Mouse (Mus musculus): ENCODE results near the gene Jdp2. TPM values are rescaled to one million over a fixed set of nuclear protein-coding genes. Genes with fewer than 3 reads are reported as not detected.
A peak's percentile ranks its signal among the peaks of the same experiment; 100 is the strongest.

Gene Jdp2
- polyA plus RNA-seq (2011; ENCODE audit: insufficient read depth, insufficient read length, low replicate concordance, missing spikeins) = 10.0 and 21.2 TPM in 2 replicates

DNA sequence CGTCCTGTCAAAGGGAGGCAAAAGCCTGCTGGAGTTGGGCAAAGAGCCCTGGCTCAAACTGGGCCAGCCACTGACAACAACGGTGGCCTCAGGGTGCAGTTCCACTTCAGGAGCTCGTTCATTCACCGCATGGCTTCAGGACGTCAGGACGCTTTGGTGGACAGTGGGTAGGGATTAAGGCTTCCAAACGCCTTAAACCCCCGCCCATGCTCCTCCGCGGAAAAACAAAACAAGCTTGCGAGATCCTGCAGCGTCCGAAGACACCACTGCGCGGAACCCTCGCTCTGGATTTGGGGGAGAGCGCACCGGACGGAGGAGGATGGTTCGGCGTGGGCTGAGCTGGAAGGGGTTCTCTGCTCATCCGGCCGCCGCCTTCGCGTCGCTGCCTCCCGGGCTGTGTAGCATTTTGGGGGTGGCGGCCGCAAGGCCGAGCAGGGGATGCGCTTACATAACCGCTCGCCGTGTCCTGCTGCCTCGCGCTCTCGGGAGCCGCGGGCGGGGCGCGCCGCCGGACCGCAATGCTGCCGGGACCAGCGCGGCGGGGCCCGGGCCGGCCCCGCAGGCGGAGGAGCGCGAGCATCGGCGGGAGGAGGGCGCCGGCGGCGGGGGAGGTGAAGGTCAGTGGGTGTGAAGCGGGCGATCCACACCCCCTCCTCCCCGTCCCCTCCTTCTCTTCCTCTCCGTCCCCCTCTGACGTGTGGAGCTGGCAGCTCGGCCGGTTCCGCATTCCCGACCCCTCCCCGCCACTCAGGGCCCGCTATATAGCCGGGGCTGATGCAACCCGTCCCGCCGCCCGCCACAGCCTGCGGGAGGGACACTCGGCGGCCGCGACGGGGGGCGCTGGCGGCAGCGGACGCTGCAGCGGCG is at the start of gene Jdp2:
Gene Jdp2, plus strand, starts transcription at position 417 of the 867 bp plus-strand sequence.
- 2% methylated on average over 82 of the region's 90 CpGs for WGBS
- H3K27ac ChIP-seq (ENCODE audit: control insufficient read depth, insufficient read depth, low read depth, low read length, poor library complexity) = peak within 1 kb of the TSS; percentile 98
- H3K4me1 ChIP-seq (ENCODE audit: control insufficient read depth, insufficient read depth, low read length) = peaks cover 3% of the 10 kb centered on the region; the same call in 1 of the 2 replicates
- H3K4me3 ChIP-seq (replicated peaks; ENCODE audit: control insufficient read depth, low read depth, low read length) = peak within 1 kb of the TSS; percentile 77
- TF ChIP-seq POLR2A (IDR thresholded peaks at IDR 0.05; ENCODE audit: borderline replicate concordance, control insufficient read depth, low read depth, low read length) (peak; percentile 62; the same call in 1 of the 2 replicates), CTCF (IDR thresholded peaks at IDR 0.05; ENCODE audit: control insufficient read depth, insufficient read depth, low read length) (no peak)

DNA sequence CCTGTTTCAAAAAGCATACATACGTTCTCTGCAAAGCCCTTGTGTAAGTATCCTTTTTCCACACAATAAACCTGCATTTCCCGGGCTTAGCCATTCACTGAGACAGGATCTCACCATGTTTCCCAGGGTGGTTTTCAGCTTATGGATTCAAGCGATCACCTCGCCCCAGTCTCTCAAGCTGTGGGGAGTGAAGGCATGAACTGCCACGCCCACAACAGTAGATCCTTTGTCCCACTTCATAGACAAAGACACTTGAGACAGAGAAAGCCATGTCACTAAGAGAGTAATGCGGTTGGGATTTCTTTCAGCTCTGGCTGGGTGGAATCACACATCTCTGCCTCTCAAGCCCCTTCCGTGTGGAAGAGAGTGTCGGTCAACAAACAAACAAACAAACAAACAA is 49.2 kb upstream of the Jdp2 start:
- no peak overlapping the region for H3K27ac ChIP-seq (ENCODE audit: control insufficient read depth, insufficient read depth, low read depth, low read length, poor library complexity)

DNA sequence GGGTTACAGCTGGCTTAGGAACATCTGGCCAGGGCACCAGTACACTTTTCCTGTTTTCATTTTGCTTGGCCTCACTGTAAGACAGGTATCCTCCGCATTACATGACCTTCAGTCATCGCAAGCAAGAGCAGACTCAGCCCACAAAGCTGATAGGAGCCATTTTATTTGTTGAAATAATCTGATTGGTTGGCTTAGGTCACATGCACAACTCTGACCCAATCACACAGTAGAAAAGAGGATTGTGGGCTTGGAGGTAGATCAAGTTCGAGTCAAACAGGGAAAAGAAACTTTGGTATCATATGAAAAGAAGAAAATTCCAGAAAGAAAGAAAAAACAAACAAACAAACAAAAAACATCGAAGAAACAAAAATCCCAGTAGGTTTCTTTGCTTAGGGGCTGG is 48.4 kb upstream of the Jdp2 start:
- no peak overlapping the region for H3K27ac ChIP-seq (ENCODE audit: control insufficient read depth, insufficient read depth, low read depth, low read length, poor library complexity)
- TF ChIP-seq POLR2A (IDR thresholded peaks at IDR 0.05; ENCODE audit: borderline replicate concordance, control insufficient read depth, low read depth, low read length) (no peak), CTCF (IDR thresholded peaks at IDR 0.05; ENCODE audit: control insufficient read depth, insufficient read depth, low read length) (no peak)
- H3K4me1 ChIP-seq (ENCODE audit: control insufficient read depth, insufficient read depth, low read length) = peaks cover 2% of the 10 kb centered on the region; the same call in 1 of the 2 replicates
- 91% methylated on average over 4 of the region's 4 CpGs for WGBS
- no peak overlapping the region for H3K4me3 ChIP-seq (replicated peaks; ENCODE audit: control insufficient read depth, low read depth, low read length)

More for the DNA sequence above, 49.2 kb upstream of the Jdp2 start:
- 88% methylated on average over 8 of the region's 8 CpGs for WGBS
- TF ChIP-seq POLR2A (IDR thresholded peaks at IDR 0.05; ENCODE audit: borderline replicate concordance, control insufficient read depth, low read depth, low read length) (no peak), CTCF (IDR thresholded peaks at IDR 0.05; ENCODE audit: control insufficient read depth, insufficient read depth, low read length) (no peak)
- Histone ChIP-seq H3K4me1 (ENCODE audit: control insufficient read depth, insufficient read depth, low read length) (peaks cover 2% of the 10 kb centered on the region; the same call in 1 of the 2 replicates), H3K4me3 (replicated peaks; ENCODE audit: control insufficient read depth, low read depth, low read length) (no peak overlapping the region)

DNA sequence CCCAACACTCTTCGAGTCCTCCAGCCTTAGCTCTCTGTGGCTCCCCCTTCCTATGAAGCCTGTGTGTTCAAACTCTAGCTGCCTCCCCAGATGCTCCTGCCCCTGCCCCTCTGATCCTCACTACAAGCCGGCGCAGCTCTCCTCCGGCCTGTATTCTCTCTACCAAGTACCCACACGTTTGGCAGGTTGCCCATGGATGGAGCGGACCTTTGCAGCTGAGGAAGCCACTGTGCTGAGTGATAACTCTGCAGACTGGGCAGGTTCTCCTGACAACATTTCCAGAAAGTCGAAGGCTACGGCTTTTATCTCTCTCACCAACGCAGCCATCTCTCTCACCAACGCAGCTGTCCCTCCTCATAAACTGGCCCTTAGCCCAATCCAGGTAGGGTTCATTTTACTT is 39.5 kb upstream of the Jdp2 start:
- WGBS = 10% methylated on average over 10 of the region's 10 CpGs
- Histone ChIP-seq H3K4me1 (ENCODE audit: control insufficient read depth, insufficient read depth, low read length) (no peaks in the 10 kb centered on the region; the same call in 1 of the 2 replicates), H3K4me3 (replicated peaks; ENCODE audit: control insufficient read depth, low read depth, low read length) (no peak overlapping the region), H3K27ac (ENCODE audit: control insufficient read depth, insufficient read depth, low read depth, low read length, poor library complexity) (no peak overlapping the region)
- TF ChIP-seq POLR2A (IDR thresholded peaks at IDR 0.05; ENCODE audit: borderline replicate concordance, control insufficient read depth, low read depth, low read length) = no peak
- TF ChIP-seq CTCF (IDR thresholded peaks at IDR 0.05; ENCODE audit: control insufficient read depth, insufficient read depth, low read length) = no peak

DNA sequence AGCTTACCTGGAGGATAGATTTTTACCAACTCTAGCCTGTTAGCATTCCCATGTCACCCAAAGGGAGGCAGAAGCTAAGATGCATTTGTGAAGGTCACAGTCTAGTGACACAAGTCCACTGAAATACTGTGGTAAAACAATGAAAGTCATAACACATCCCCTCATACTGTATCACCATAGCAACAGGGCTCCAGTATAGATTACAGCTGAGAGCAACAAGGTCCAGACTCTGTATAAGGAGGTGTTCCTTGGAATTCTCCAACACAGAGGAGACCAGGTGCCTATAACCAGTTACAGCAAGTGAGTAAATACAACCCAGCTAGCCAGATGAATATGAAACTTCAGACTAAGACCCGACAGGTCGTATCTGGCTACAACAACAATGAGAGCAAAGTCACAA is 33.4 kb upstream of the Jdp2 start:
- no peak overlapping the region for H3K4me3 ChIP-seq (replicated peaks; ENCODE audit: control insufficient read depth, low read depth, low read length)
- H3K27ac ChIP-seq (ENCODE audit: control insufficient read depth, insufficient read depth, low read depth, low read length, poor library complexity) = no peak overlapping the region
- WGBS = 81% methylated on average over 2 of the region's 2 CpGs
- H3K4me1 ChIP-seq (ENCODE audit: control insufficient read depth, insufficient read depth, low read length) = peaks cover 8% of the 10 kb centered on the region
- TF ChIP-seq CTCF (IDR thresholded peaks at IDR 0.05; ENCODE audit: control insufficient read depth, insufficient read depth, low read length) (no peak), POLR2A (IDR thresholded peaks at IDR 0.05; ENCODE audit: borderline replicate concordance, control insufficient read depth, low read depth, low read length) (no peak)

DNA sequence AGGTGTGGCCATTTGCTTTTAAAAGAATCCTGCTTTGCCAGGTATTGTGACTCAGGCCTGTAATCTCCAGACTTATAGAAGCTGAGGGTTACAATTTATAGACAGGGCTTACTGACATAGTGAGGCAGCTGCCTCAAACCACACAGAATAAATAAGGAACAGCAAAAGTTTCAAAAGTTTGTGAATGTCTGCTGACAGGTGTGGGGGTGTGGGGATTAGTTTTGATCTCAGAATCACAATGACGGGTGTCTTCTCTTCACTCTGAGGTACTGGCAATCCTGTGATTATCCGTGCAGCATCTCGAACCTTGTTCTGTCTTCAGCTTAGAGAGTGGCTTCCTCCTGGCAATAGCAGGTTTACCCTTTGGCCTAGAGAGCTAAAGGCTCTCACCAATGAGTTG is 30.5 kb upstream of the Jdp2 start:
- Histone ChIP-seq H3K4me1 (ENCODE audit: control insufficient read depth, insufficient read depth, low read length) (peaks cover 8% of the 10 kb centered on the region), H3K4me3 (replicated peaks; ENCODE audit: control insufficient read depth, low read depth, low read length) (no peak overlapping the region), H3K27ac (ENCODE audit: control insufficient read depth, insufficient read depth, low read depth, low read length, poor library complexity) (no peak overlapping the region)
- TF ChIP-seq POLR2A (IDR thresholded peaks at IDR 0.05; ENCODE audit: borderline replicate concordance, control insufficient read depth, low read depth, low read length) (no peak), CTCF (IDR thresholded peaks at IDR 0.05; ENCODE audit: control insufficient read depth, insufficient read depth, low read length) (no peak)
- WGBS = 69% methylated on average over 3 of the region's 3 CpGs

DNA sequence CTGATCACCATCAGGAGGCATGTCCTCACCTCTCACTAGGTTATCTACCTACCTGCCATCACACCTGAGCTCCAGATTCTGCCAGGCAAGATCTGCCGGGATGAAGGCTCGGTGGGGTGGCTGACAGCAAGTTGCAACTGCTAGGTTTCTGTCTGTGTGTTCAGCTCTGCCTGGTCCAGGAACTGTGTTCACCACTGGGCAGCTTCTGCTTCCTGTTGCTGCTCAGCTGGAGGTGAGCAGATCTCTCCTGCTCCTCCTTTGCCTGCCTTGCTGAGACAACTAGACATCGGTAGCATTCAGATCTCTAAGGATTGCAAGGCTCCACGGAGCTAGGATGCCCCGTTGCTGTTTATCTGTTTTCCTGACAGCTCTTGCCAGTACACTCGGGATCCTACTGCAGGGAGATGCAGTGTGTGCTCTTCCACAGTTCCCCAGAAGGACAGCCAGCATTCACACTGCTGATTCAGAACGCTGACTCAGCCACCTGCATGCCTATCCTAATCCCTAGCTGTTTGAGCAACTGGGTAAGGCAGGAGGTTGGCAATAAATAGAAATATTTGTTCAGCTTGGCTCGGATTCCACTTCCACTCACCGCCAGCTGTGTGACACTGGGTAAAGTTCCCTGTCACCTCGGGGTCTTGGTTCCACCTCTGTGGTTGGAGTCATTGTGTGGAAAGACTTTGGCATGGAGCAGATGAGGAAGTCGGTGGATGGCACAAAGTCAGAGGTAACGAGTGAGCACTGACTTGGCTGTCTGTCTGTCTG is 29.3 kb upstream of the Jdp2 start:
- 6% methylated on average over 12 of the region's 12 CpGs for WGBS
- H3K4me3 ChIP-seq (replicated peaks; ENCODE audit: control insufficient read depth, low read depth, low read length) = no peak overlapping the region
- 0 out of 2 replicates have a peak overlapping the region, but pooled peaks have one; percentile 34 for H3K27ac ChIP-seq (ENCODE audit: control insufficient read depth, insufficient read depth, low read depth, low read length, poor library complexity)

DNA sequence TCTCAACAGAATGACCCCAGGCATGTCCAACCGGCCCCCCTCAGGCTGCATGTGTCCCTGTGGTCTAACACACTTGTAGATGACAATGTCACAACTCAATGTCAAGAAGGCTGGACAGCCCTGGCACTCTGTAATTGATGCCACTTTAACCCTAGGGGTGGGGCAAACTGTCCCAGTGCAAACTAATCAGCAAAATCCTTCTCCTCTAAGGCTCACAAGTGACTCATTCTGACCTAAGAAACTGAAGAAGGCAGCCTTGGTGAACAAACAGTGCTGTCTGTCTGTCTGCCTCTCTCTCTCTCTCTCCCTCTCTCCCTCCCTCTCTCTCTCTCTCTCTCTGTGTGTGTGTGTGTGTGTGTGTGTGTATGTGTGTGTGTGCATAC is 28.7 kb upstream of the Jdp2 start:
- Histone ChIP-seq H3K4me1 (ENCODE audit: control insufficient read depth, insufficient read depth, low read length) (peaks cover 11% of the 10 kb centered on the region), H3K4me3 (replicated peaks; ENCODE audit: control insufficient read depth, low read depth, low read length) (no peak overlapping the region), H3K27ac (ENCODE audit: control insufficient read depth, insufficient read depth, low read depth, low read length, poor library complexity) (no peak overlapping the region)
- TF ChIP-seq CTCF (IDR thresholded peaks at IDR 0.05; ENCODE audit: control insufficient read depth, insufficient read depth, low read length) (no peak), POLR2A (IDR thresholded peaks at IDR 0.05; ENCODE audit: borderline replicate concordance, control insufficient read depth, low read depth, low read length) (no peak)
- 27% methylated on average over 1 of the region's 1 CpGs for WGBS

More for the DNA sequence above, 29.3 kb upstream of the Jdp2 start:
- TF ChIP-seq CTCF (IDR thresholded peaks at IDR 0.05; ENCODE audit: control insufficient read depth, insufficient read depth, low read length) = no peak
- no peak for TF ChIP-seq POLR2A (IDR thresholded peaks at IDR 0.05; ENCODE audit: borderline replicate concordance, control insufficient read depth, low read depth, low read length)
- H3K4me1 ChIP-seq (ENCODE audit: control insufficient read depth, insufficient read depth, low read length) = peaks cover 10% of the 10 kb centered on the region

Data from bone marrow, adult 2 months (tissue).